Mouse (Mus musculus) adrenal gland, postnatal 36 days (tissue): ENCODE measurements at regions not wholly inside any gene's neighbourhood (a gene's known extent, or its start where the extent isn't known, plus 50 kb on each side); places are given as distances from the start of the nearest gene placed in this dataset.

Source experiments
- DNase-seq, 2 experiments: peaks; one replicate each; pipeline ENCODE4 v3.0.0; 2021; ENCODE audit warnings: mixed read lengths in 1 of 2

DNA sequence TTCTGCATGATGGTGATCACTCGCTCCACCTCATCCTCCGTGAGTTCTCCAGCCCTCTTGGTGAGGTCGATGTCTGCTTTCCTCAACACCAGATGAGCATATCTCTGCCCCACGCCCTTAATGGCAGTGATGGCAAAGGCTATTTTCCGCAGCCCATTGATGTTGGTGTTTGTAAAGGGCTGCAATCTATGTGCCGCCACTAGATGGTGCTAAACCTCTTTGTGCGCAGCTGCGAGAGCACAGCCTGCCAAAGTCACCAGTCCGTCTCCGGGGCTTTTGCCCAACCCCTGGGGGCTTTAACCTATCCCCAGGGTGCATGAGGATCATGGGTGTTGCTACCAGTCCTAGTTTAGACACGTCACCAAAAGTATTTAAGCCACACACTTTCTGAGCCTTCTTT is 140.9 kb upstream of the Cts3 start:
- peak; percentile 12 to 16 for DNase-seq

DNA sequence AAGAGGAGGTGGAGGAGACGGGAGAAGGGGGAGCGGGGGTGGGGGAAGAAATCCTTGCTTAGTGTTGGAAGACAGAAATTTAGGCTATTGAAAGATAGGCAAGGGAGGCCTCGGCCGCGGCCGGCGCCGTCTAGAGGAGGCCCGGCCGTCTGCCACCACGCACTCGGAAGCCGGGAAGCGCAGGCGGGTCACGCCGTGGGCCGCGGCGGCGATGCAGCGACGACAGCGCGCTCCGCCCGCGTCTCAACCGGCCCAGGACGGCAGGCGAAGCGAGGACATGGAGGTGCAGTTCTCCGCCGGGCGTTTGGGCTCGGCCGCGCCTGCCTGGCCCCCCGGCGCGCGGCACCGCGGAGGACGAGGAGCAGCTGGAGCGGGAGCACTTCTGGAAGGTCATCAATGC is 95.8 kb upstream of the Cts3 start:
- DNase-seq = no peak
